Mouse (Mus musculus): ENCODE results near the gene 9930022D16Rik.

Gene 9930022D16Rik

GRCm38 (mm10) chr11:109413617-109414016, at the start of gene 9930022D16Rik:
Gene 9930022D16Rik, plus strand, starts transcription at chr11:109413917.
- in situ Hi-C loops (cut with MboI, MseI), result no loop called here

- in situ Hi-C loops (cut with MboI, MseI), result loop anchor here (5.0 to 25.0 kb wide), 3 partner anchors 47 to 1927 kb away; no protein-coding TSS in a partner anchor
Measured at GRCm38 (mm10) chr11:109364337-109364736, 49.4 kb upstream of the 9930022D16Rik start.

- in situ Hi-C loops (cut with MboI, MseI), result loop anchor here (5.0 to 25.0 kb wide), 4 partner anchors 48 to 1928 kb away; no protein-coding TSS in a partner anchor
Measured at GRCm38 (mm10) chr11:109364881-109365280, 48.8 kb upstream of the 9930022D16Rik start.

GRCm38 (mm10) chr11:109365818-109366217, 47.9 kb upstream of the 9930022D16Rik start:
- in situ Hi-C loops (cut with MboI, MseI), result loop anchor here (5.0 to 25.0 kb wide), 3 partner anchors 51 to 1929 kb away; no protein-coding TSS in a partner anchor

GRCm38 (mm10) chr11:109366802-109367579, 46.7 kb upstream of the 9930022D16Rik start:
- in situ Hi-C loops (cut with MboI, MseI), result loop anchor here (5.0 to 25.0 kb wide), 3 partner anchors 50 to 1930 kb away; no protein-coding TSS in a partner anchor

- in situ Hi-C loops (cut with MboI, MseI), result loop anchor here (5.0 to 25.0 kb wide), 3 partner anchors 48 to 1932 kb away; no protein-coding TSS in a partner anchor
Measured at GRCm38 (mm10) chr11:109369026-109369637, 44.6 kb upstream of the 9930022D16Rik start.

- in situ Hi-C loops (cut with MboI, MseI), result no loop called here
Measured at GRCm38 (mm10) chr11:109375412-109375811, 38.3 kb upstream of the 9930022D16Rik start.

- in situ Hi-C loops (cut with MboI, MseI), result no loop called here
Measured at GRCm38 (mm10) chr11:109376484-109377143, 37.1 kb upstream of the 9930022D16Rik start.

- in situ Hi-C loops (cut with MboI, MseI), result no loop called here
Measured at GRCm38 (mm10) chr11:109377477-109377876, 36.2 kb upstream of the 9930022D16Rik start.

- in situ Hi-C loops (cut with MboI, MseI), result no loop called here
Measured at GRCm38 (mm10) chr11:109378051-109378450, 35.7 kb upstream of the 9930022D16Rik start.

GRCm38 (mm10) chr11:109380662-109381061, 33.1 kb upstream of the 9930022D16Rik start:
- in situ Hi-C loops (cut with MboI, MseI), result no loop called here

- in situ Hi-C loops (cut with MboI, MseI), result no loop called here
Measured at GRCm38 (mm10) chr11:109385296-109385695, 28.4 kb upstream of the 9930022D16Rik start.

GRCm38 (mm10) chr11:109389046-109389445, 24.7 kb upstream of the 9930022D16Rik start:
- in situ Hi-C loops (cut with MboI, MseI), result no loop called here

GRCm38 (mm10) chr11:109391200-109391599, 22.5 kb upstream of the 9930022D16Rik start:
- in situ Hi-C loops (cut with MboI, MseI), result no loop called here

GRCm38 (mm10) chr11:109391760-109392159, 22.0 kb upstream of the 9930022D16Rik start:
- in situ Hi-C loops (cut with MboI, MseI), result no loop called here

- in situ Hi-C loops (cut with MboI, MseI), result no loop called here
Measured at GRCm38 (mm10) chr11:109392601-109393000, 21.1 kb upstream of the 9930022D16Rik start.

- in situ Hi-C loops (cut with MboI, MseI), result no loop called here
Measured at GRCm38 (mm10) chr11:109394758-109395157, 19.0 kb upstream of the 9930022D16Rik start.

- in situ Hi-C loops (cut with MboI, MseI), result no loop called here
Measured at GRCm38 (mm10) chr11:109395291-109395690, 18.4 kb upstream of the 9930022D16Rik start.

- in situ Hi-C loops (cut with MboI, MseI), result no loop called here
Measured at GRCm38 (mm10) chr11:109406431-109406830, 7.3 kb upstream of the 9930022D16Rik start.

- in situ Hi-C loops (cut with MboI, MseI), result no loop called here
Measured at GRCm38 (mm10) chr11:109410197-109410980, 3.3 kb upstream of the 9930022D16Rik start.

GRCm38 (mm10) chr11:109414802-109415201, 1.1 kb downstream of the 9930022D16Rik start:
- in situ Hi-C loops (cut with MboI, MseI), result loop anchor here in 1 of 2 experiments (5.0 kb wide), 1 partner anchor 48 kb away; no protein-coding TSS in a partner anchor
